Mouse (Mus musculus) testis, adult 2 months (tissue): ENCODE measurements around the gene Fcmr.

Experiments used
- CTCF ChIP-seq: fragments of 200-500 bp; IDR thresholded peaks from 2 replicates; pipeline ENCODE4 v1.5.1; 2012; ENCODE audit warnings: low read depth, mild to moderate bottlenecking, inconsistent platforms, low read length, moderate library complexity; ENCODE audit not compliant: control insufficient read depth, insufficient read depth, insufficient replicate concordance
- POLR2A ChIP-seq: fragments of 200-500 bp; IDR thresholded peaks from 2 replicates; pipeline ENCODE4 v1.6.1; 2012; ENCODE audit warnings: low read depth, mild to moderate bottlenecking, inconsistent platforms, low read length, moderate library complexity; ENCODE audit not compliant: control insufficient read depth

DNA sequence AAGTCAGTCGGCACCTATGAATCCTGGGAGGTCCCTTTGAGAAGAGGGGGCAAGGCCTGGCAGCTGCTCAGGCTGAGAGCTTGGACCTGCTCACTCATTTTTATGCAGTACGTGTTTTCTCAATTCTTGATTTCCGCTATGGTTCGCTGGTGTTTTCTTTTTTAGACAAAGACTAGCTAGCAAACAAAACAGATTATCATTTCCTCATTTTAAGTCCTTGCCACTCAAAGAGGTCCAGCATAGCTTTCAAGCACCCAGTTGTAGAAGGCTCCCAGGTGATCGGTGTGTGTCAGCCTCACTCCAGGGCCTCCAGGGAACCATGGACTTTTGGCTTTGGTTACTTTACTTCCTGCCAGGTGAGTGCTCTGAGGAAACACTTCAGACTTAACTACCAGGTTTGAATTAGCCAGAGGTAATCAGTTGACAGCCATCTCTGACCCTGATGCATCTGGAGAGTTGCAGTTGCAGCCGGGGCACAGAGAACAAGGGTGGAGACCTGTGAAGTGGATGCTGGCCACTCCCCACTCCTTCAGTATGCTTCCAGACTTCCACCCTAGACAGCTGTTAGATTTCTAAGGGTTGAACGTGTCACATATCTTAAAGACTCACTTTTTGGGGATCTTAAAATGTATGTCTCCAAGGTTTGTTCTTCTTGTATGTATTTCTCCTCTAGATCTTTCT lies at the start of gene Fcmr:
- TF ChIP-seq CTCF (no peak), POLR2A (no peak)
